Mouse (Mus musculus) adrenal gland, postnatal 36 days (tissue): ENCODE data around the gene Vmn1r179. TPM values are rescaled to one million over a fixed set of nuclear protein-coding genes. Genes with fewer than 3 reads are reported as not detected.
"Not testable (repeated sequence)": the region's sequence is repeated elsewhere in the genome, so short reads cannot be mapped to it uniquely, and the experiment has no call there.

Experiments
- DNase-seq, 2 experiments: peaks; one replicate each; pipeline ENCODE4 v3.0.0; 2021; ENCODE audit warnings: mixed read lengths in 1 of 2
- long read RNA-seq, 2 experiments: library from polyadenylated mRNA; stranded (forward); transcript quantifications; one replicate each; pipeline ENCODE4 v2.0.0; 2021; ENCODE audit warnings: borderline sequencing depth in 2 of 2
- total RNA-seq, 2 experiments: library from RNA; stranded (reverse); gene quantifications; 2 replicates each; pipeline ENCODE4 v1.2.3; 2021

Vmn1r179 gene
- total RNA-seq = not detected
- long read RNA-seq, experiment 1 = 0 reads
- long read RNA-seq, experiment 2 = 0 reads

GRCm38 (mm10) chr7:23926678-23927077 lies at the start of gene Vmn1r179:
Gene Vmn1r179 (plus strand): TSS chr7:23926978.
- DNase-seq = no peak

- DNase-seq = no peak
These were observed 35.1 kb upstream of the Vmn1r179 start, which contains the start of gene Vmn1r178 for GRCm38 (mm10) chr7:23891709-23892108. Gene Vmn1r178 (plus strand): TSS chr7:23892009.

GRCm38 (mm10) chr7:23950332-23950731 lies 23.6 kb downstream of the Vmn1r179 start, which contains the start of gene Vmn1r180:
Gene Vmn1r180 (plus strand): TSS chr7:23950632.
- DNase-seq = no peak

- DNase-seq = peak; percentile 11 to 18
These were observed 41.3 kb downstream of the Vmn1r179 start for GRCm38 (mm10) chr7:23968044-23968443.

- not testable (repeated sequence) for DNase-seq
These were observed 47.5 kb downstream of the Vmn1r179 start, which contains the start of gene Vmn1r181 for GRCm38 (mm10) chr7:23974315-23974714. Gene Vmn1r181 (plus strand): TSS chr7:23974615.

Other genes with a start within 250 kb of the Vmn1r179 start
- gene Vmn1r173, start 226.3 kb upstream of the Vmn1r179 start, total RNA-seq = not detected
- not detected for gene Vmn1r174, start 174.7 kb upstream of the Vmn1r179 start, total RNA-seq
- gene Vmn1r175, start 116.3 kb upstream of the Vmn1r179 start, total RNA-seq = not detected
- gene Vmn1r176, start 89.6 kb upstream of the Vmn1r179 start, total RNA-seq = not detected
- not detected for gene Vmn1r177, start 60.5 kb upstream of the Vmn1r179 start, total RNA-seq
- not detected for gene Vmn1r178, start 35.0 kb upstream of the Vmn1r179 start, total RNA-seq
- not detected for gene Vmn1r180, start 23.7 kb downstream of the Vmn1r179 start, total RNA-seq
- not detected for gene Vmn1r181, start 47.6 kb downstream of the Vmn1r179 start, total RNA-seq
- not detected for gene V1rd19, start 74.7 kb downstream of the Vmn1r179 start, total RNA-seq
- gene Vmn1r183, start 126.3 kb downstream of the Vmn1r179 start, total RNA-seq = not detected
- 10 to 100 TPM; 23.3 to 26.3 TPM for gene Zfp180, start 154.9 kb downstream of the Vmn1r179 start, total RNA-seq
- gene Zfp112, start 185.3 kb downstream of the Vmn1r179 start, total RNA-seq = 1 to 10 TPM; 2.8 to 3.4 TPM
- gene Zfp235, start 207.2 kb downstream of the Vmn1r179 start, total RNA-seq = 1 to 10 TPM; 8.8 TPM
- under 1 TPM; 0.20 to 0.70 TPM for gene Zfp114, start 248.1 kb downstream of the Vmn1r179 start, total RNA-seq